Comparison of ENCODE assay signal across 1 mouse cellular context in the genomic region with DNA sequence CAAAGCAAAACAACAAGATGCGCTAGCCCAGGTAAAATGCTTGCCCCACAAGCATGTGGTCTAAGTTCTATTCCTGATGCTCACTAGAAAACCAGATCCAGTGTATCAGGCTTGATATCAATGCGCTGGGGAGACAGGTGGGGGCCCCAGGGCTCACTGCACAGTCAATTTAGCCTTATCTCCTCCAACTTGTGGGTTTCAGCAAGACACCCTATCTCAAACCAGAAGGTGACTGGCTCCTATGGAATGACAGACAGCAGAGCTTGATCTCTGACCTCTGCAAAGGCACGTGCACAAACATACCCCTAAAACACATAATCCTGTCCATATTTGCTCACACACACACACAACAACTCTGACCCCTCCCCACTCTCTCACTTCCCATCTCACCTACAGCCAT.
A peak's percentile ranks its signal among the peaks of the same experiment; 100 is the strongest.
TF ChIP-seq lines count a peak whose summit lies in the region.

No protein-coding gene starts in this region.

TF ChIP-seq in MEL, 35 proteins besides CTCF, POLR2A, EP300 and RAD21 (continued from another document):
- TF ChIP-seq RCOR1 (IDR thresholded peaks at IDR 0.05; ENCODE audit: low read depth, low read length) (peak; percentile 32; the same call in 1 of the 2 replicates), ZC3H11A (IDR thresholded peaks at IDR 0.05; ENCODE audit: low read depth, low read length) (no peak), GATA1 (IDR thresholded peaks at IDR 0.05; ENCODE audit: low read depth, low read length) (peak; percentile 52), SMC3 (IDR thresholded peaks at IDR 0.05; ENCODE audit: low read depth, low read length) (no peak), POLR2AphosphoS2 (IDR thresholded peaks at IDR 0.05; ENCODE audit: low read length) (no peak), HCFC1 (IDR thresholded peaks at IDR 0.05; ENCODE audit: low read depth, low read length) (no peak), JUND (IDR thresholded peaks at IDR 0.05; ENCODE audit: low read depth, low read length) (no peak), MYC (IDR thresholded peaks at IDR 0.05; ENCODE audit: low read depth, low read length) (0 out of 2 replicates have a peak, but pooled peaks have one; percentile 7), E2F4 (IDR thresholded peaks at IDR 0.05; ENCODE audit: borderline replicate concordance, low read depth, low read length) (no peak), ZKSCAN1 (IDR thresholded peaks at IDR 0.05; ENCODE audit: low read depth, low read length) (no peak), ZNF384 (IDR thresholded peaks at IDR 0.05; ENCODE audit: low read depth, low read length) (no peak)
